Mouse (Mus musculus) embryonic facial prominence, embryonic 14.5 days (tissue): Measurements from ENCODE around the gene 1700025G04Rik. TPM values are rescaled to one million over a fixed set of nuclear protein-coding genes. Genes with fewer than 3 reads are reported as not detected.

Experiments
- ATAC-seq: fragments of 200-750 bp; cut with Nextera tagmentation; 2 replicates; pipeline ENCODE4 v1.8.0; 2017; ENCODE audit warnings: low read depth, moderate number of reproducible peaks, moderate TSS enrichment
- DNase-seq: peaks from one replicate; pipeline ENCODE4 v3.0.0-alpha.2; 2015; ENCODE audit warnings: low spot score
- H3K27ac ChIP-seq: fragments of 300-500 bp; sonication (generic); replicated peaks from 2 replicates; pipeline ENCODE4 v1.5.1; 2014; ENCODE audit warnings: low read depth, mild to moderate bottlenecking, low read length, moderate library complexity
- H3K27me3 ChIP-seq: fragments of 300-500 bp; sonication (generic); replicated peaks from 2 replicates; pipeline ENCODE4 v1.6.1; 2014; ENCODE audit warnings: low read length; ENCODE audit not compliant: control insufficient read depth, insufficient read depth
- H3K36me3 ChIP-seq: fragments of 300-500 bp; sonication (generic); 2 replicates; pipeline ENCODE4 v1.6.1; 2014; ENCODE audit warnings: low read length, mixed read lengths; ENCODE audit not compliant: control insufficient read depth, insufficient read depth
- H3K4me1 ChIP-seq: fragments of 300-500 bp; sonication (generic); 2 replicates; pipeline ENCODE4 v1.6.1; 2014; ENCODE audit warnings: antibody characterized with exemption, low read length; ENCODE audit not compliant: control insufficient read depth, insufficient read depth
- H3K4me2 ChIP-seq: fragments of 300-500 bp; sonication (generic); 2 replicates; pipeline ENCODE4 v1.6.1; 2014; ENCODE audit warnings: low read depth, mild to moderate bottlenecking, low read length, moderate library complexity, mixed read lengths
- H3K4me3 ChIP-seq: fragments of 300-500 bp; sonication (generic); 2 replicates; pipeline ENCODE4 v1.5.1; 2014; ENCODE audit warnings: low read depth, mild to moderate bottlenecking, low read length
- H3K9ac ChIP-seq: fragments of 300-500 bp; sonication (generic); 2 replicates; pipeline ENCODE4 v1.6.1; 2014; ENCODE audit warnings: low read depth, mild to moderate bottlenecking, low read length, moderate library complexity, mixed read lengths
- H3K9me3 ChIP-seq: fragments of 300-500 bp; sonication (generic); 2 replicates; pipeline ENCODE4 v1.6.1; 2016; ENCODE audit warnings: low read length; ENCODE audit not compliant: control insufficient read depth
- WGBS: fragments of 180-500 bp; shearing (Covaris S2); extraction: QIAGEN DNeasy Blood & Tissue Kit; methylation state at CpG from one replicate; pipeline ENCODE4 v1.1.7; 2014; 5-methylcytosine and 5-hydroxymethylcytosine counted together
- polyA plus RNA-seq: library from polyadenylated mRNA; unstranded; fragments of >200 nt; fragmentation: Nextera tagmentation; extraction: Ambion mirVana; gene quantifications from 2 replicates; pipeline ENCODE4 v1.2.1, GENCODE M21; 2014

Gene 1700025G04Rik
- polyA plus RNA-seq, 1 experiment from 2014 or later, result 35.5 TPM

DNA sequence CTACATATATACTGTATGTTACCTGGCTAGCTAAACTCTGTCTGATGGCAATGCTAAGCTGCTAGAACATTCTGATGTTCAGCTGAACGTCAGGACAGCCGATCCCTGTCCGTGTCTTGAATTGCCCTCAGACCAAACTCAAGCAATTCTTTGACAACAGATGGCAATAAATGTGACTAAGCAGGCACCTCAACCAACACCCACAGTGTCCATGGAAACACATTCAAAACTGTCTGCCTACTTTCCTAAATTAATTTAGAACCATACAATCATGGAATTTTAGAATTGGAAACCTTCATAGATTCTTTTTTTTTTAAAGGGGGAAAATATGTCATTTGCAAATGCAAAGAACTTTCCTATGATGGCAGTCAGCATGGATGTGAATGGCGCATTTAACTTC, 41.6 kb downstream of the 1700025G04Rik start:
- ATAC-seq, result no peak
- 86% methylated on average over 4 of the region's 4 CpGs for WGBS

DNA sequence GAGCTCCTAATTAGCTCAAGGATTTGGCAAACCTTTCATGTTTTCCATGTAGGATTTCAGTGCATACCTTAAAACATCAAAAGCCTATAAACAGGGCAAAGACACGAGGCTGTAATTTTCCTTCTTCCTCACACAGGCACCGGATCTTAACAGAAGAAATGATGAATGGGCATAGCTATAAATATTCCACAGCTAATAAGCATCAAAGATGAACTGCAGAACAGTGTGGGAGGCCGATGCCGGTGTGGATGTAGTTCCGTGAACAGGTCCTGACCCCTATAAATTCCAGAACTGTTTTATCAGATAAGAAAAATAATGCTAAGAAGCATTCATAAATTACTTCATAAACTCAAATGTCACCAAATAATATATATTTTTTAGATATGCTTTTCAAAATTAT, 42.5 kb downstream of the 1700025G04Rik start:
- H3K27me3 ChIP-seq, result no peaks in the 10 kb centered on the region
- H3K9me3 ChIP-seq, result no peaks in the 10 kb centered on the region
- H3K27ac ChIP-seq, result no peak overlapping the region
- H3K4me2 ChIP-seq, result no peak overlapping the region
- 54% methylated on average over 5 of the region's 5 CpGs for WGBS
- H3K9ac ChIP-seq, result no peak overlapping the region
- ATAC-seq, result no peak
- no peaks in the 10 kb centered on the region for H3K36me3 ChIP-seq
- H3K4me1 ChIP-seq, result peaks cover 10% of the 10 kb centered on the region; the same call in 1 of the 2 replicates
- no peak overlapping the region for H3K4me3 ChIP-seq
- DNase-seq, result no peak

More for the DNA sequence above, 41.6 kb downstream of the 1700025G04Rik start:
- no peaks in the 10 kb centered on the region for H3K27me3 ChIP-seq
- no peaks in the 10 kb centered on the region for H3K9me3 ChIP-seq
- H3K27ac ChIP-seq, result no peak overlapping the region
- no peaks in the 10 kb centered on the region for H3K36me3 ChIP-seq
- H3K4me2 ChIP-seq, result no peak overlapping the region
- no peak for DNase-seq
- H3K9ac ChIP-seq, result no peak overlapping the region
- H3K4me1 ChIP-seq, result peaks cover 10% of the 10 kb centered on the region; the same call in 1 of the 2 replicates
- H3K4me3 ChIP-seq, result no peak overlapping the region

DNA sequence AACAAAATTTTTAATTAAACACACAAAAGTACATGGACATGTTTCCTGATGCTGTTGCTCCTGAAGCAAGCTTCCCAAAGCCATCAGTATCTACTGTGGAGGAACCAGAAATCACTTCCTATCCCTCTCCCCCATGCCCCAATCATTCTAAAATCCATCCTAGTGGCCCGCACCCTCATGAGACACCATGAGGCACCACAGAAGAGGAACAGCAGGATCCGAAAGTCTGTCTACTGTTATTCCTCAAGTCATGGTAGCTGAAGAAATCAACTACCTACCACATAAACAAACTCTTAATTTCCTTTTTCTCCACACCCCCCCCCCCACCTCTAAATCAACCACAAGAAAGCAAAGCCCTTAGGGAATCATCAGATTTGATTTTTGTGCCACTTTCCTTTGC, 46.5 kb downstream of the 1700025G04Rik start:
- ATAC-seq, result no peak
- WGBS, result 83% methylated on average over 2 of the region's 2 CpGs
- H3K4me1 ChIP-seq, result peaks cover 10% of the 10 kb centered on the region

DNA sequence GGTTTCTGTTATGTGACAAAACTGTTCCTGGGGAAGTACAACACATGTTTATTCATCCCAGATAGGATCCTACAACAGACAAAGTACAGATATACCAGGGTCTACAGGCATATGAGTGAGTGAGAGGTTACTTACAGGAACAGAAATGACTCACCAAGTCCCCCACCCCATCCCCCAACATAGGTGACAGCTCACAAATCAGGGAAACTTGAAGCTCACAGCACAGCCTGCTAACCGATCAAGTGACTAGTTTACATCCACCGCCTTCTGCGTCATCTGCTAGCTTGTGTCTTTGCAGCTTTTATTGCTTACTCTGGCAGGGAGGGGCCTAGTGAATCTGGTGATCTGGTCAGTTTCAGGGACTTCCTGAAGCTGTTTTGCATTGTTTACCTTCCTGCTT, 47.5 kb downstream of the 1700025G04Rik start:
- Histone ChIP-seq H3K9ac (no peak overlapping the region), H3K4me3 (no peak overlapping the region), H3K36me3 (no peaks in the 10 kb centered on the region), H3K27me3 (no peaks in the 10 kb centered on the region), H3K9me3 (no peaks in the 10 kb centered on the region), H3K4me1 (peaks cover 15% of the 10 kb centered on the region; the same call in 1 of the 2 replicates), H3K4me2 (no peak overlapping the region), H3K27ac (no peak overlapping the region)
- 79% methylated on average over 3 of the region's 3 CpGs for WGBS
- DNase-seq, result no peak
- ATAC-seq, result no peak

More for the DNA sequence above, 46.5 kb downstream of the 1700025G04Rik start:
- no peaks in the 10 kb centered on the region for H3K36me3 ChIP-seq
- no peak overlapping the region for H3K27ac ChIP-seq
- DNase-seq, result no peak
- no peaks in the 10 kb centered on the region for H3K27me3 ChIP-seq
- no peak overlapping the region for H3K4me3 ChIP-seq
- H3K9ac ChIP-seq, result no peak overlapping the region
- no peak overlapping the region for H3K4me2 ChIP-seq
- H3K9me3 ChIP-seq, result no peaks in the 10 kb centered on the region

DNA sequence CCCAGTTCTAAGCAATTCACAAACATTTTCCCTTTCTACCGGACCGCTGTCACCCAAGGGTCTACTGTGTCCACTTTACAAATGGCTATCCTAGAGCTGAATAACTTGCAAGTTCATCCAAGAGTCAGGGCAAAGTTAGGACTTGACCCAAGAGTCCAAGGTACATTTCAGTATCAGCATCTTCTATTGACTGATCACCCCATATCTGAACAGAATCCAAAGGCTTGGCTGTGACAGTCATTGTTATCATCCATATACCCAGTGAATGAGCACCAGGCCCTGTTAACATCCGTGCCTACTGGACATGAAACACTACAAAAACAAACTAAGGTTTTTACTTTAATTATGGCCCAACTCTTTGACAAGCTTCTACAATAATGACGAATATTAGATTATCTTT, 48.9 kb downstream of the 1700025G04Rik start:
- Histone ChIP-seq H3K4me1 (peaks cover 15% of the 10 kb centered on the region; the same call in 1 of the 2 replicates), H3K9me3 (no peaks in the 10 kb centered on the region), H3K27me3 (no peaks in the 10 kb centered on the region), H3K27ac (no peak overlapping the region), H3K36me3 (no peaks in the 10 kb centered on the region), H3K4me2 (no peak overlapping the region), H3K4me3 (no peak overlapping the region), H3K9ac (no peak overlapping the region)
- ATAC-seq (no peak), DNase-seq (no peak)
- WGBS, result 89% methylated on average over 4 of the region's 4 CpGs

DNA sequence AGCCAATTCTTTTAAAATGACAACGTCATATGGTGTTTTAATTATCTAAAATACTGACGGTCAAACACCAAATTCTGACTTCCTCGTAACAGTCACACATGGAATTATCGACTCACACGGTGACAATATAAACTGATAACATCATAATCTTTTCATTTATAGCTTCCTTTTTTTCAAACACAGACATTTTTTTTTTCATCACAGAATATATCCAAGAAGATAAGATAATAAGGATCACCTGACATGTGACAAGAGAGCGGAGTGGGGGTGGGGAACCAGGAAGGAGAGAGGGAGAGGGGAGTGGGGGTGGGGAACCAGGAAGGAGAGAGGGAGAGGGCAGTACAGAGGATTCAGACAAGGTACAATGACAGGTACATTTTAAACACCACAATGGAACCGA, 49.9 kb downstream of the 1700025G04Rik start:
- DNase-seq, result no peak
- H3K4me1 ChIP-seq, result peaks cover 20% of the 10 kb centered on the region; the same call in 1 of the 2 replicates
- no peak overlapping the region for H3K9ac ChIP-seq
- no peak overlapping the region for H3K4me2 ChIP-seq
- H3K27me3 ChIP-seq, result no peaks in the 10 kb centered on the region
- 79% methylated on average over 7 of the region's 7 CpGs for WGBS
- no peak overlapping the region for H3K4me3 ChIP-seq
- no peaks in the 10 kb centered on the region for H3K9me3 ChIP-seq
- H3K36me3 ChIP-seq, result no peaks in the 10 kb centered on the region
- ATAC-seq, result no peak
- H3K27ac ChIP-seq, result no peak overlapping the region

DNA sequence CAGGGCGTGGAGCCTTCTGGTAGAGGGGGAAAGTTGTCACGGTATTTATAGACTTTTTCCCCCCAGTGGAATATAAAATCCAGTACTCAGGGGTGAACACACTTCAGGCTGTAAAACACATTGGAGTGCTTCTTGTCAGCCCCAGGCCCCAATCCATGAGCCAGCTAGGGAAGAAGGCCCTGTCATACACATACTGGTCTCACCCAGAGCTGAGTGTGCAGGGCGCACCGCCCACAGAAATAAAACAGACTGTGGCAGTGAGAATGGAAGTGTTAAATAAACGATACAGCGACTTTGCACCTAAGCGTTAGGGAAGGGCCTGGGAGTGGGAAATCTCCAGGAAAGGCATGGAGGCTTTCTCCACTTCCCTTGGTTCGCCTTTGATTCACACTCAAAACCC, 50.3 kb downstream of the 1700025G04Rik start:
- DNase-seq, result no peak
- 76% methylated on average over 8 of the region's 8 CpGs for WGBS

DNA sequence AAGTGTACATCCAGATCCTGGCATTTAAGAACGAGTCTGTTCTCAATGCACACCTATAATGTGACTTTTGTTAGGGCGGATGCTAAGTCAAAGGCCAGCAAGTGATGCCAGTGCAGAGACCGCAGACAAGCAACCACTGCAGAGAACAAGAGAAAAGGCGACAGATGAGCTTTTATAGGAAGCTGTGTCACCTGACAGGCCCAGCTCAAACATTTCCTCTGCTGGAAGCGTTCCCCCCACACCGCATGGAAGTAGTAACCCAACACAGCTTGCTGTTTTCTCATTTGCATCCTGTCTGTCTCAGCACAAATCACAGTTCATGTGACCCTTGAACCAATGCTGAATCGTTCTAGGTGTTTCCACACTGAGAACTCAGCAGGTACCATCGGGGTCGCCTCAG, 51.8 kb downstream of the 1700025G04Rik start:
- Histone ChIP-seq H3K4me1 (peaks cover 22% of the 10 kb centered on the region; the same call in 1 of the 2 replicates), H3K27me3 (no peaks in the 10 kb centered on the region), H3K9me3 (no peaks in the 10 kb centered on the region), H3K27ac (no peak overlapping the region), H3K36me3 (no peaks in the 10 kb centered on the region), H3K9ac (no peak overlapping the region), H3K4me2 (no peak overlapping the region), H3K4me3 (no peak overlapping the region)
- 63% methylated on average over 9 of the region's 9 CpGs for WGBS
- ATAC-seq (no peak), DNase-seq (peak; percentile 21)

More for the DNA sequence above, 50.3 kb downstream of the 1700025G04Rik start:
- Histone ChIP-seq H3K36me3 (no peaks in the 10 kb centered on the region), H3K4me1 (peaks cover 20% of the 10 kb centered on the region; the same call in 1 of the 2 replicates), H3K27me3 (no peaks in the 10 kb centered on the region), H3K27ac (no peak overlapping the region), H3K4me3 (no peak overlapping the region), H3K4me2 (no peak overlapping the region), H3K9me3 (no peaks in the 10 kb centered on the region), H3K9ac (no peak overlapping the region)
- no peak for ATAC-seq

DNA sequence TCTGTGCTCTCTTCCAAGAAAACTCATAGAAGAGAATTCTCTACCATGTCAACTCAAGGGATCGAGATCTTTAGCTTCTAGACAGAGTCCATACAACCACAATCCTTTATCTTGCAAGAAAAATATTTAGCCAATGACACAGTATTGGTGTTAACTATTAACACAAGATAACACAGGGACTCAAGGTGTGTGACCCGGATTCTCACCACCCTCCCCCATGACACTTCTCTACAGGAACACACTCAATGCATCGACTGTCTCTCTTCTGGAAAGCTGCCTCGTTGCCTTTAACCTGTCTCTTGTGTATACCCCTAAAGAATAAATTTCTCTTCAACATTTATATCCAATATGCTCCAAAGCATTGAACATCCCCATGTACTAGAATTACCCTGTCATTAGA, 52.3 kb downstream of the 1700025G04Rik start:
- Histone ChIP-seq H3K4me1 (peaks cover 22% of the 10 kb centered on the region; the same call in 1 of the 2 replicates), H3K9me3 (peaks cover 3% of the 10 kb centered on the region; the same call in 1 of the 2 replicates)
- WGBS, result 75% methylated on average over 4 of the region's 4 CpGs

More for the DNA sequence above, 52.3 kb downstream of the 1700025G04Rik start:
- no peak overlapping the region for H3K27ac ChIP-seq
- H3K4me2 ChIP-seq, result no peak overlapping the region
- H3K4me3 ChIP-seq, result no peak overlapping the region
- DNase-seq, result no peak
- ATAC-seq, result no peak
- no peaks in the 10 kb centered on the region for H3K27me3 ChIP-seq
- H3K9ac ChIP-seq, result no peak overlapping the region
- peaks cover under 1% of the 10 kb centered on the region; the same call in 1 of the 2 replicates for H3K36me3 ChIP-seq
